Mouse (Mus musculus) 3T3-L1 (cell line): Measurements from ENCODE around the gene Tmem238l.

Source experiments
- DNase-seq: peaks from one replicate; pipeline ENCODE4 v3.0.0-alpha.2; 2015; ENCODE audit warnings: low read depth, low spot score

Tmem238l gene

GRCm38 (mm10) chr11:66975606-66976330, 19.3 kb downstream of the Tmem238l start:
- no peak for DNase-seq

GRCm38 (mm10) chr11:66981336-66982115, 25.1 kb downstream of the Tmem238l start:
- DNase-seq, result no peak

GRCm38 (mm10) chr11:66982794-66983193, 26.4 kb downstream of the Tmem238l start:
- no peak for DNase-seq

GRCm38 (mm10) chr11:66983422-66984164, 27.2 kb downstream of the Tmem238l start:
- no peak for DNase-seq

- DNase-seq, result peak; percentile 74
Observed at GRCm38 (mm10) chr11:66984165-66985135, 28.0 kb downstream of the Tmem238l start.

GRCm38 (mm10) chr11:66985136-66985702, 28.8 kb downstream of the Tmem238l start:
- DNase-seq, result no peak

GRCm38 (mm10) chr11:66992150-66992549, 35.7 kb downstream of the Tmem238l start:
- DNase-seq, result no peak

GRCm38 (mm10) chr11:66993674-66994073, 37.2 kb downstream of the Tmem238l start:
- DNase-seq, result no peak

- DNase-seq, result no peak
Observed at GRCm38 (mm10) chr11:66996446-66996845, 40.0 kb downstream of the Tmem238l start.

GRCm38 (mm10) chr11:66998467-66999403, 42.3 kb downstream of the Tmem238l start:
- DNase-seq, result no peak

- no peak for DNase-seq
Observed at GRCm38 (mm10) chr11:67000671-67001070, 44.2 kb downstream of the Tmem238l start.

- no peak for DNase-seq
Observed at GRCm38 (mm10) chr11:67001717-67002116, 45.3 kb downstream of the Tmem238l start.

- no peak for DNase-seq
Observed at GRCm38 (mm10) chr11:67002911-67003310, 46.5 kb downstream of the Tmem238l start.

- DNase-seq, result no peak
Observed at GRCm38 (mm10) chr11:67007961-67008360, 51.5 kb downstream of the Tmem238l start.

- no peak for DNase-seq
Observed at GRCm38 (mm10) chr11:67008528-67008927, 52.1 kb downstream of the Tmem238l start.

GRCm38 (mm10) chr11:67010430-67010829, 54.0 kb downstream of the Tmem238l start:
- no peak for DNase-seq

GRCm38 (mm10) chr11:67011635-67012034, 55.2 kb downstream of the Tmem238l start:
- DNase-seq, result no peak
